Mouse (Mus musculus) kidney, adult 2 months (tissue): ENCODE results near the gene Ipo4.

ENCODE experiments used
- CTCF ChIP-seq: fragments of 200-500 bp; conservative IDR thresholded peaks from 2 replicates; pipeline ENCODE4 v1.5.1; 2011; ENCODE audit warnings: low read depth, mild to moderate bottlenecking, control low read depth, low read length, moderate library complexity, mixed read lengths; ENCODE audit not compliant: insufficient read depth, insufficient read length
- POLR2A ChIP-seq: fragments of 200-500 bp; IDR thresholded peaks from one replicate; pipeline ENCODE4 v1.6.1; 2011; ENCODE audit warnings: low read depth, low read length, control low read depth

GRCm38 (mm10) chr14:55589271-55589670, 46.5 kb downstream of the Ipo4 start:
- TF ChIP-seq CTCF (no peak), POLR2A (no peak)
